8 mouse cellular contexts compared by ENCODE assay signal in genomic region chr16:25374775-25375174, GRCm38 (mm10).
DNase-seq lines count a peak whose midpoint lies in the region; ATAC-seq and TF ChIP-seq lines count a peak whose summit lies in the region.

No protein-coding gene starts in this region.

- WGBS in intestine, postnatal 0 days, result 57% methylated on average over 5 of the region's 5 CpGs
- WGBS in intestine, embryonic 15.5 days, result 62% methylated on average over 5 of the region's 5 CpGs
- WGBS in limb, embryonic 10.5 days, result 70% methylated on average over 5 of the region's 5 CpGs

- POLR2A ChIA-PET in Patski (lab: Charles Lee), result interaction anchor here (0.6 kb wide), 1 partner anchor 647 kb away, joined by 3 read pairs; no protein-coding TSS in a partner anchor

- DNase-seq in 416B (ENCODE audit: low read depth) (peak; percentile 13), Patski (ENCODE audit: low read depth, low spot score) (no peak)
- peak; percentile 40 for DNase-seq in limb, embryonic 10.5 days (ENCODE audit: low spot score)
- no peak for DNase-seq in spleen, postnatal 36 days (ENCODE audit: low spot score in 2 of 2)
- no peak for DNase-seq in ovary, adult 18-20 months (ENCODE audit: low spot score)

- H3K4me1 ChIP-seq in intestine, postnatal 0 days (replicated peaks; ENCODE audit: control insufficient read depth, insufficient read depth, low read length), result no peaks in the 10 kb centered on the region
- H3K4me1 ChIP-seq in intestine, embryonic 15.5 days (replicated peaks), result no peaks in the 10 kb centered on the region; the same call in 1 of the 2 replicates
- H3K4me1 ChIP-seq in limb, embryonic 10.5 days, result peaks cover 4% of the 10 kb centered on the region

- in situ Hi-C loops in Patski (cut with MboI; ENCODE audit: low pct_unique_long_range_greater_than_20kb), result loop anchor here (5.0 to 10.0 kb wide), 2 partner anchors 578 to 830 kb away; no protein-coding TSS in a partner anchor

- no peak for ATAC-seq in intestine, postnatal 0 days
- ATAC-seq in intestine, embryonic 15.5 days, result no peak
- ATAC-seq in Patski, result no peak
- no peak for ATAC-seq in activated CD4-positive, CD25-positive, alpha-beta regulatory T cell, adult 4 months

- TF ChIP-seq CTCF in intestine, postnatal 0 days (IDR thresholded peaks at IDR 0.05; ENCODE audit: low read depth), result peak; percentile 66
- TF ChIP-seq CTCF in Patski (IDR thresholded peaks at IDR 0.05), result peak; percentile 70

- CTCF ChIA-PET in Patski (lab: Charles Lee), result interaction anchor here (0.7 to 1.0 kb wide), 2 partner anchors 158 to 315 kb away, joined by 3 read pairs; no protein-coding TSS in a partner anchor

- H3K27ac ChIP-seq in intestine, postnatal 0 days (ENCODE audit: low read depth, low read length), result no peak overlapping the region
- no peak overlapping the region for H3K27ac ChIP-seq in intestine, embryonic 15.5 days
- no peak overlapping the region for H3K27ac ChIP-seq in limb, embryonic 10.5 days

- H3K9ac ChIP-seq in intestine, postnatal 0 days (ENCODE audit: low read depth, low read length), result no peak overlapping the region
- H3K9ac ChIP-seq in intestine, embryonic 15.5 days, result no peak overlapping the region

- H3K4me2 ChIP-seq in intestine, postnatal 0 days (replicated peaks; ENCODE audit: low read depth), result no peak overlapping the region
- H3K4me2 ChIP-seq in intestine, embryonic 15.5 days (replicated peaks), result no peak overlapping the region

- no peaks in the 10 kb centered on the region for H3K9me3 ChIP-seq in intestine, postnatal 0 days (ENCODE audit: control insufficient read depth)
- no peaks in the 10 kb centered on the region for H3K9me3 ChIP-seq in intestine, embryonic 15.5 days
- no peaks in the 10 kb centered on the region for H3K9me3 ChIP-seq in limb, embryonic 10.5 days (replicated peaks)

- no peaks in the 10 kb centered on the region for H3K27me3 ChIP-seq in intestine, postnatal 0 days (replicated peaks; ENCODE audit: control insufficient read depth, insufficient read depth, low read length)
- H3K27me3 ChIP-seq in intestine, embryonic 15.5 days (replicated peaks), result no peaks in the 10 kb centered on the region
- H3K27me3 ChIP-seq in Patski, result no peaks in the 10 kb centered on the region
- no peaks in the 10 kb centered on the region for H3K27me3 ChIP-seq in limb, embryonic 10.5 days (ENCODE audit: low read depth, poor library complexity, severe bottlenecking)

- no peak overlapping the region for H3K4me3 ChIP-seq in intestine, postnatal 0 days (ENCODE audit: low read depth, low read length)
- H3K4me3 ChIP-seq in intestine, embryonic 15.5 days (replicated peaks), result no peak overlapping the region
- H3K4me3 ChIP-seq in limb, embryonic 10.5 days, result no peak overlapping the region

- H3K36me3 ChIP-seq in intestine, postnatal 0 days (ENCODE audit: control insufficient read depth, insufficient read depth), result no peaks in the 10 kb centered on the region
- H3K36me3 ChIP-seq in intestine, embryonic 15.5 days, result no peaks in the 10 kb centered on the region
- no peaks in the 10 kb centered on the region for H3K36me3 ChIP-seq in limb, embryonic 10.5 days

Comparison
In these comparisons a context has a peak if more than half of its experiments do, and no peak if none do; other contexts are left out.
1. DNase-seq: peak in 416B (single experiment) and limb, embryonic 10.5 days (single experiment); none in Patski (single experiment), spleen, postnatal 36 days (0 of 2) and ovary, adult 18-20 months (single experiment).